24 mouse cellular contexts compared by ENCODE assay signal in the genomic region with DNA sequence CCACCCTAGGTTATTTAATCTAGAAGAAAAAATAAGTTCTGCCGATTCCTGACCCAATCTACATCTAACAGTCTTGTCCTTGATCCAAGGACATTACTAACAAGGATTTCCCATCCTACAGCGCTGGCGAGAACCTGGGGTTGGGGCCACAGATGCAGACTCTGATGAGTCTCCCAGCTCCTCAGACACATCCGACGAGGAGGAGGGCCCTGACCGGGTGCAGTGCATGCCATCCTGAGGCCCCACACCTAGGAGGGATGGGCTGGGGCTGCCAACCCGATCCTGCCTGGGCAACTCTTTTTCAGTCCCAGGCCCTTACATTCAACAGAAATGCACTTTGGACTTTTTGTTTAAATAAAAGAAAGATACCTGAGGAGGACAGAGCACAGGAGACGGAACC. TPM values are rescaled to one million over a fixed set of nuclear protein-coding genes. Genes with fewer than 3 reads are reported as not detected.
DNase-seq lines count a peak whose midpoint lies in the region; ATAC-seq lines count a peak whose summit lies in the region.
"Had no signal": no experiment of that assay in that cellular context is flagged by ENCODE, and none has a peak within 500 bp of the region (broad histone marks: within the 10 kb centered on the region; RNA-seq: fewer than 3 reads in every experiment).

No protein-coding gene starts in this region.

- no peak overlapping the region for H3K9ac ChIP-seq in forebrain, embryonic 11.5 days (ENCODE audit: low read length)
- no peak overlapping the region for H3K9ac ChIP-seq in forebrain, embryonic 14.5 days (ENCODE audit: low read length)
- no peak overlapping the region for H3K9ac ChIP-seq in hindbrain, embryonic 14.5 days
- H3K9ac ChIP-seq in limb, embryonic 13.5 days, result 0 out of 2 replicates have a peak overlapping the region, but pooled peaks have one; percentile 2
- no peak overlapping the region for H3K9ac ChIP-seq in forebrain, embryonic 15.5 days (replicated peaks)
- H3K9ac ChIP-seq: hindbrain, embryonic 15.5 days; liver, embryonic 12.5 days; neural tube, embryonic 15.5 days had no signal

- no peak for ATAC-seq in forebrain, embryonic 11.5 days (replicated peaks; ENCODE audit: low FRiP score)
- ATAC-seq in forebrain, embryonic 14.5 days, result no peak
- no peak for ATAC-seq in hindbrain, embryonic 14.5 days (ENCODE audit: low FRiP score)
- no peak for ATAC-seq in limb, embryonic 13.5 days (ENCODE audit: low FRiP score, low read depth)
- ATAC-seq in forebrain, embryonic 15.5 days (replicated peaks), result no peak
- no peak for ATAC-seq in granulocyte monocyte progenitor cell, adult 5-6 weeks (replicated peaks; ENCODE audit: poor library complexity, severe bottlenecking)
- ATAC-seq: activated CD4-positive, CD25-positive, alpha-beta regulatory T cell, adult 4 months; CD4-positive, CD25-positive, alpha-beta regulatory T cell, adult 4 months; liver, embryonic 12.5 days had no signal

- no peak overlapping the region for H3K4me2 ChIP-seq in forebrain, embryonic 11.5 days (ENCODE audit: low read depth, low read length, severe bottlenecking)
- no peak overlapping the region for H3K4me2 ChIP-seq in forebrain, embryonic 14.5 days (ENCODE audit: low read length)
- no peak overlapping the region for H3K4me2 ChIP-seq in hindbrain, embryonic 14.5 days (replicated peaks)
- H3K4me2 ChIP-seq in limb, embryonic 13.5 days (replicated peaks), result no peak overlapping the region
- H3K4me2 ChIP-seq in forebrain, embryonic 15.5 days (replicated peaks), result no peak overlapping the region
- H3K4me2 ChIP-seq: hindbrain, embryonic 15.5 days; liver, embryonic 12.5 days; neural tube, embryonic 15.5 days had no signal

- H3K4me3 ChIP-seq in forebrain, embryonic 11.5 days (ENCODE audit: low read depth, low read length), result no peak overlapping the region
- H3K4me3 ChIP-seq in forebrain, embryonic 14.5 days (ENCODE audit: low read depth, low read length), result no peak overlapping the region
- H3K4me3 ChIP-seq in hindbrain, embryonic 10.5 days, result no peak overlapping the region
- no peak overlapping the region for H3K4me3 ChIP-seq in hindbrain, embryonic 14.5 days (replicated peaks; ENCODE audit: low read length)
- H3K4me3 ChIP-seq in limb, embryonic 13.5 days, result no peak overlapping the region
- H3K4me3 ChIP-seq in limb, embryonic 10.5 days, result no peak overlapping the region
- H3K4me3 ChIP-seq in forebrain, embryonic 15.5 days, result no peak overlapping the region
- H3K4me3 ChIP-seq: hindbrain, embryonic 15.5 days; liver, embryonic 12.5 days; neural tube, embryonic 15.5 days had no signal

- no peaks in the 10 kb centered on the region for H3K9me3 ChIP-seq in forebrain, embryonic 11.5 days (ENCODE audit: control insufficient read depth, low read length)
- H3K9me3 ChIP-seq in forebrain, embryonic 14.5 days (replicated peaks; ENCODE audit: control insufficient read depth, low read length), result no peaks in the 10 kb centered on the region
- H3K9me3 ChIP-seq in hindbrain, embryonic 10.5 days, result no peaks in the 10 kb centered on the region
- no peaks in the 10 kb centered on the region for H3K9me3 ChIP-seq in hindbrain, embryonic 14.5 days (ENCODE audit: control insufficient read depth, low read length)
- H3K9me3 ChIP-seq in limb, embryonic 13.5 days, result no peaks in the 10 kb centered on the region
- H3K9me3 ChIP-seq in limb, embryonic 10.5 days (replicated peaks), result no peaks in the 10 kb centered on the region
- H3K9me3 ChIP-seq in forebrain, embryonic 15.5 days, result no peaks in the 10 kb centered on the region
- H3K9me3 ChIP-seq: G1E; hindbrain, embryonic 15.5 days; liver, embryonic 12.5 days; neural tube, embryonic 15.5 days had no signal

- H3K4me1 ChIP-seq in forebrain, embryonic 11.5 days (replicated peaks; ENCODE audit: control insufficient read depth, insufficient read depth, low read length), result 0 out of 2 replicates have a peak, but pooled peaks cover 2% of the 10 kb centered on the region
- H3K4me1 ChIP-seq in forebrain, embryonic 14.5 days (ENCODE audit: control insufficient read depth, insufficient read depth, low read length), result no peaks in the 10 kb centered on the region
- peaks cover 7% of the 10 kb centered on the region for H3K4me1 ChIP-seq in hindbrain, embryonic 10.5 days (replicated peaks)
- H3K4me1 ChIP-seq in hindbrain, embryonic 14.5 days (replicated peaks; ENCODE audit: control insufficient read depth, insufficient read depth, low read length), result no peaks in the 10 kb centered on the region
- H3K4me1 ChIP-seq in limb, embryonic 13.5 days, result no peaks in the 10 kb centered on the region
- no peaks in the 10 kb centered on the region for H3K4me1 ChIP-seq in limb, embryonic 10.5 days
- peaks cover 4% of the 10 kb centered on the region; the same call in 1 of the 2 replicates for H3K4me1 ChIP-seq in forebrain, embryonic 15.5 days
- H3K4me1 ChIP-seq: liver, embryonic 12.5 days had no signal

- peaks cover 19% of the 10 kb centered on the region for H3K36me3 ChIP-seq in forebrain, embryonic 11.5 days (ENCODE audit: control insufficient read depth, insufficient read depth, low read length)
- peaks cover 94% of the 10 kb centered on the region for H3K36me3 ChIP-seq in forebrain, embryonic 14.5 days (ENCODE audit: control insufficient read depth, insufficient read depth, low read length)
- H3K36me3 ChIP-seq in hindbrain, embryonic 10.5 days, result peaks cover 96% of the 10 kb centered on the region
- peaks cover 91% of the 10 kb centered on the region for H3K36me3 ChIP-seq in hindbrain, embryonic 14.5 days (replicated peaks; ENCODE audit: control insufficient read depth, insufficient read depth)
- peaks cover 94% of the 10 kb centered on the region for H3K36me3 ChIP-seq in limb, embryonic 13.5 days
- H3K36me3 ChIP-seq in limb, embryonic 10.5 days, result peaks cover 94% of the 10 kb centered on the region
- H3K36me3 ChIP-seq in forebrain, embryonic 15.5 days, result peaks cover 84% of the 10 kb centered on the region

- no peaks in the 10 kb centered on the region for H3K27me3 ChIP-seq in forebrain, embryonic 11.5 days (ENCODE audit: control insufficient read depth, insufficient read depth, low read length)
- no peaks in the 10 kb centered on the region for H3K27me3 ChIP-seq in forebrain, embryonic 14.5 days (replicated peaks; ENCODE audit: control insufficient read depth, insufficient read depth, low read length)
- H3K27me3 ChIP-seq in hindbrain, embryonic 10.5 days (ENCODE audit: insufficient read depth, poor library complexity, severe bottlenecking), result no peaks in the 10 kb centered on the region
- H3K27me3 ChIP-seq in hindbrain, embryonic 14.5 days (ENCODE audit: control insufficient read depth, insufficient read depth, low read length), result no peaks in the 10 kb centered on the region
- no peaks in the 10 kb centered on the region for H3K27me3 ChIP-seq in limb, embryonic 13.5 days
- no peaks in the 10 kb centered on the region for H3K27me3 ChIP-seq in limb, embryonic 10.5 days (ENCODE audit: low read depth, poor library complexity, severe bottlenecking)
- no peaks in the 10 kb centered on the region for H3K27me3 ChIP-seq in forebrain, embryonic 15.5 days
- H3K27me3 ChIP-seq: hindbrain, embryonic 15.5 days; liver, embryonic 12.5 days; neural tube, embryonic 15.5 days had no signal

- WGBS in forebrain, embryonic 11.5 days, result 81% methylated on average over 8 of the region's 8 CpGs
- 66% methylated on average over 8 of the region's 8 CpGs for WGBS in forebrain, embryonic 14.5 days
- 79% methylated on average over 8 of the region's 8 CpGs for WGBS in hindbrain, embryonic 10.5 days
- 79% methylated on average over 8 of the region's 8 CpGs for WGBS in hindbrain, embryonic 14.5 days
- 87% methylated on average over 8 of the region's 8 CpGs for WGBS in limb, embryonic 13.5 days
- 85% methylated on average over 8 of the region's 8 CpGs for WGBS in limb, embryonic 10.5 days
- 73% methylated on average over 8 of the region's 8 CpGs for WGBS in forebrain, embryonic 15.5 days

- peak; percentile 47 for DNase-seq in forebrain, embryonic 11.5 days (ENCODE audit: low spot score)
- no peak for DNase-seq in forebrain, embryonic 14.5 days (ENCODE audit: low spot score)
- DNase-seq in hindbrain, embryonic 10.5 days (ENCODE audit: low spot score), result no peak
- no peak for DNase-seq in hindbrain, embryonic 14.5 days (ENCODE audit: low spot score)
- no peak for DNase-seq in limb, embryonic 10.5 days (ENCODE audit: low spot score)
- DNase-seq: adrenal gland, postnatal 10 days; cerebellum, adult 9-11 months; gastrocnemius, postnatal 10 days; kidney, adult 18-20 months; kidney, postnatal 10 days; lung, adult 2 months; lung, postnatal 36 days; spleen, adult 18-20 months; thymus, postnatal 36 days had no signal

- peak overlapping the region; percentile 37; the same call in 1 of the 2 replicates for H3K27ac ChIP-seq in forebrain, embryonic 11.5 days (ENCODE audit: low read depth, low read length)
- H3K27ac ChIP-seq in forebrain, embryonic 14.5 days (ENCODE audit: low read depth, low read length), result no peak overlapping the region; the same call in 1 of the 2 replicates
- peak overlapping the region; percentile 45; the same call in 1 of the 2 replicates for H3K27ac ChIP-seq in hindbrain, embryonic 10.5 days
- H3K27ac ChIP-seq in hindbrain, embryonic 14.5 days, result no peak overlapping the region
- H3K27ac ChIP-seq in limb, embryonic 13.5 days, result no peak overlapping the region
- H3K27ac ChIP-seq in limb, embryonic 10.5 days, result no peak overlapping the region
- 0 out of 2 replicates have a peak overlapping the region, but pooled peaks have one; percentile 27 for H3K27ac ChIP-seq in forebrain, embryonic 15.5 days (replicated peaks)
- H3K27ac ChIP-seq: hindbrain, embryonic 15.5 days; liver, embryonic 12.5 days; neural tube, embryonic 15.5 days had no signal

RNA-seq across cellular contexts. Expression of gene Pea15a, which starts 12.2 kb away (rescaled TPM):
- polyA plus RNA-seq in forebrain, embryonic 11.5 days (2014; fragmentation: Nextera tagmentation; extraction: Ambion mirVana), result 371 and 409 TPM in 2 replicates
- 433 and 436 TPM in 2 replicates for polyA plus RNA-seq in forebrain, embryonic 14.5 days (2014; fragmentation: Nextera tagmentation; extraction: Ambion mirVana)
- 295 and 370 TPM in 2 replicates for polyA plus RNA-seq in hindbrain, embryonic 10.5 days (2016; fragmentation: Nextera tagmentation; extraction: Ambion mirVana)
- polyA plus RNA-seq in hindbrain, embryonic 14.5 days (2014; fragmentation: Nextera tagmentation; extraction: Ambion mirVana), result 363 and 428 TPM in 2 replicates
- polyA plus RNA-seq in limb, embryonic 13.5 days (2015; fragmentation: Nextera tagmentation; extraction: Ambion mirVana), result 108 and 113 TPM in 2 replicates
- polyA plus RNA-seq in limb, embryonic 10.5 days (2016; fragmentation: Nextera tagmentation; extraction: Ambion mirVana), result 68.0 and 88.4 TPM in 2 replicates
- polyA plus RNA-seq in forebrain, embryonic 15.5 days (2015; fragmentation: Nextera tagmentation; extraction: Ambion mirVana), result 462 and 488 TPM in 2 replicates
- total RNA-seq in granulocyte monocyte progenitor cell, adult 5-6 weeks (2014; fragmentation: Nextera tagmentation), result 3.5 and 6.0 TPM in 2 replicates
- 1.2 and 1.7 TPM in 2 replicates for total RNA-seq in granulocyte monocyte progenitor cell, adult 5-6 weeks (2017)

RNA-seq across cellular contexts. Expression of gene Casq1, which starts 25.2 kb away (rescaled TPM):
- polyA plus RNA-seq in forebrain, embryonic 11.5 days (2014; fragmentation: Nextera tagmentation; extraction: Ambion mirVana), result 1.1 and 2.0 TPM in 2 replicates
- polyA plus RNA-seq in forebrain, embryonic 14.5 days (2014; fragmentation: Nextera tagmentation; extraction: Ambion mirVana), result 3.8 and 4.0 TPM in 2 replicates
- polyA plus RNA-seq in hindbrain, embryonic 10.5 days (2016; fragmentation: Nextera tagmentation; extraction: Ambion mirVana), result 1.3 and 2.0 TPM in 2 replicates
- polyA plus RNA-seq in hindbrain, embryonic 14.5 days (2014; fragmentation: Nextera tagmentation; extraction: Ambion mirVana), result 1.4 and 2.2 TPM in 2 replicates
- 6.5 and 8.1 TPM in 2 replicates for polyA plus RNA-seq in limb, embryonic 13.5 days (2015; fragmentation: Nextera tagmentation; extraction: Ambion mirVana)
- polyA plus RNA-seq in limb, embryonic 10.5 days (2016; fragmentation: Nextera tagmentation; extraction: Ambion mirVana), result 1.0 and 1.6 TPM in 2 replicates
- polyA plus RNA-seq in forebrain, embryonic 15.5 days (2015; fragmentation: Nextera tagmentation; extraction: Ambion mirVana), result 6.2 and 6.4 TPM in 2 replicates
- total RNA-seq in granulocyte monocyte progenitor cell, adult 5-6 weeks (2014; fragmentation: Nextera tagmentation), result not detected in 2 replicates
- total RNA-seq in granulocyte monocyte progenitor cell, adult 5-6 weeks (2017), result not detected in 2 replicates
- total RNA-seq: G1E; megakaryocyte-erythroid progenitor cell, adult 5-6 weeks had no signal
- polyA plus RNA-seq: activated CD4-positive, CD25-positive, alpha-beta regulatory T cell, adult 4 months; CD4-positive, CD25-positive, alpha-beta regulatory T cell, adult 4 months; G1E had no signal

RNA-seq across cellular contexts. Expression of gene Dcaf8, which starts 46.6 kb away (rescaled TPM):
- polyA plus RNA-seq in forebrain, embryonic 11.5 days (2014; fragmentation: Nextera tagmentation; extraction: Ambion mirVana), result 116 and 118 TPM in 2 replicates
- polyA plus RNA-seq in forebrain, embryonic 14.5 days (2014; fragmentation: Nextera tagmentation; extraction: Ambion mirVana), result 76.1 and 83.1 TPM in 2 replicates
- polyA plus RNA-seq in hindbrain, embryonic 10.5 days (2016; fragmentation: Nextera tagmentation; extraction: Ambion mirVana), result 120 and 125 TPM in 2 replicates
- 70.1 and 71.7 TPM in 2 replicates for polyA plus RNA-seq in hindbrain, embryonic 14.5 days (2014; fragmentation: Nextera tagmentation; extraction: Ambion mirVana)
- 173 and 176 TPM in 2 replicates for polyA plus RNA-seq in limb, embryonic 13.5 days (2015; fragmentation: Nextera tagmentation; extraction: Ambion mirVana)
- polyA plus RNA-seq in limb, embryonic 10.5 days (2016; fragmentation: Nextera tagmentation; extraction: Ambion mirVana), result 125 and 156 TPM in 2 replicates
- polyA plus RNA-seq in forebrain, embryonic 15.5 days (2015; fragmentation: Nextera tagmentation; extraction: Ambion mirVana), result 104 and 109 TPM in 2 replicates
- total RNA-seq in granulocyte monocyte progenitor cell, adult 5-6 weeks (2014; fragmentation: Nextera tagmentation), result 68.0 and 76.2 TPM in 2 replicates
- total RNA-seq in granulocyte monocyte progenitor cell, adult 5-6 weeks (2017), result 107 and 114 TPM in 2 replicates

Comparison
In these comparisons a context has a peak if more than half of its experiments do, and no peak if none do; other contexts are left out.
1. H3K27ac ChIP-seq: peak in forebrain, embryonic 11.5 days (single experiment), hindbrain, embryonic 10.5 days (single experiment) and forebrain, embryonic 15.5 days (single experiment); none in forebrain, embryonic 14.5 days (single experiment), hindbrain, embryonic 14.5 days (single experiment), limb, embryonic 13.5 days (single experiment) and limb, embryonic 10.5 days (single experiment).